Mouse (Mus musculus): ENCODE measurements around the gene Snrpf.

- TF ChIP-seq POLR2A (IDR thresholded peaks at IDR 0.05; ENCODE audit: extremely low read depth, insufficient read depth, low read length) (no peak), CTCF (IDR thresholded peaks at IDR 0.05; ENCODE audit: low read depth, low read length) (no peak)
Observed at GRCm38 (mm10) chr10:93542356-93542755, 47.1 kb downstream of the Snrpf start.

Measured in liver, adult 2 months (tissue).